Mouse (Mus musculus) MEL-GATA-1-ER (cell line): Measurements from ENCODE around the gene Lingo1.

Source experiments
- DNase-seq: peaks from one replicate; pipeline ENCODE4 v3.0.0-alpha.2; 2012; ENCODE audit warnings: low read depth; ENCODE audit errors: extremely low read depth

Lingo1 gene

GRCm38 (mm10) chr9:56727703-56728684 is 68.3 kb downstream of the Lingo1 start:
- no peak for DNase-seq

GRCm38 (mm10) chr9:56725814-56726213 is 70.5 kb downstream of the Lingo1 start:
- DNase-seq, result no peak

DNA sequence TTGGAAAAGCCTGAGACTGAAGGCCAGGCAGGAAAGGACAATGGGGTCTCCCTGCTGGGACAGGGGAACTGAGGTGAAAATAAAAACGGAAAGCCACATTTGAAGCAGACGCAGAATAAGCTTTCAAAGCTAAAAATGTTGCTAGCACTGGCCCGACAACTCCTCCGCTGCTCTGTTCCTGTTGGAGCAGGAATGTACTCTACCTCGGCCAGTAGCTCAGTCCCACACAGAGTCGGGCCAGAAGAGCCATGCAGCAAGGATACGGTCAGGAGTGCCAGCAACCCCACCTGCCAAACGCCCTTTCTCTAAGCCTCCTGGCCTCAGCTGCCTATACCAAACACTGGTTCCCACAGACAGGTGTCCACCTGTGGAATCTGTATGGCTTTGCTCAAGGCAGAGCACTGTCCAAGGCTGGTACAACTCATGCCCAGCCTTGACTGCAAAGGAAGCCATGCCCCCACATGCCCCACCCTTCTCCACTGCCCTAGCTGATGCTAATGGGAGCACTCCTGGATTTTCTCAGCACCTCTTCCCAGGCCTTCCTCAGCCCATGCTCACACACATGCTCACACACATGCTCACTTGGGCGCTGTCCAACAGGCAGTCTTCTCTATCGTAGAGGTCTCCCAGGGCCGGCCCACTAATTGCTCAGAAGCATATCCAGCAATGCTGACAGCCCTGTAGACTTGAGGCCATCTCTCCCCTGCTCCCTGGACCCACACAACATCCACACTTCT is 74.0 kb downstream of the Lingo1 start:
- DNase-seq, result no peak

- no peak for DNase-seq
These were observed 77.3 kb downstream of the Lingo1 start for GRCm38 (mm10) chr9:56718984-56719383.

GRCm38 (mm10) chr9:56716565-56716964 is 79.7 kb downstream of the Lingo1 start:
- no peak for DNase-seq

DNA sequence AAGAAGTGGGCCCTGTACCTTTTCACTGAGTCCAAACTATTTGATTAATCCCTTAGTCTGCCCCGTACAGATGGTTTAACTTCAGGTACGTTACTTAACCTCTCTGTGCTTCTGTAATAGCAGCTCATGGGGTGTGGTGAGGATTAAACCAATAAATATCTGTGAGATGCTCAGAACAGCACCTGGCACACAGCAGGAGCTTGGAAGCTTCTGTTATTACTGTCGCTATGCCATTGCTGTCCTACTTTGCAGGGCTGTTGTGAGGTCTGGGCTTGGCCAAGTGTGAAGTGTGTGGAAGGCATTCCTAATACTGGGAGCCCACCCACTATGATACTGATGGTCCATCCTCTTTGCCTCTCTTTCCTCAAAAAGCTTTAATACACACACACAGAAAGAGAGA is 80.2 kb downstream of the Lingo1 start:
- no peak for DNase-seq

DNA sequence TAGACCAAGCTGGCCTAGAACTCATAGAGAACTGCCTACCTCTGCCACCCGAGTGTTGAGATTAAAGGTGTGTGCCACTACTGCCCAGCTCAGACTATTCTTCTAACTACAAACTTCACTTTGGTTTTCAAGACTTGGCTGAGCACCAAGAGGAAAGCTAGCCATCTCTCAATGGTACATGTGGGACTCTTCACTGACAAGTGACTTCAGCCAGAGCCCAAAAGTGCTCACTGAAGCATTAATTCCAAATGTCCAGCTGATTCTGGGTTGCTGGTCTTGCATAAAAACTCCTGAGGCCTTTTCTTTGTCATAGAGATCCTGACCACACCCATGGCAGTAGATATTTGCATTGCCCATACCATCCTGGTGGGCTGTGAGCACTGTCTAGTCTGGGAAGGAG is 81.9 kb downstream of the Lingo1 start:
- DNase-seq, result no peak

- DNase-seq, result no peak
These were observed 83.5 kb downstream of the Lingo1 start for GRCm38 (mm10) chr9:56712667-56713369.

DNA sequence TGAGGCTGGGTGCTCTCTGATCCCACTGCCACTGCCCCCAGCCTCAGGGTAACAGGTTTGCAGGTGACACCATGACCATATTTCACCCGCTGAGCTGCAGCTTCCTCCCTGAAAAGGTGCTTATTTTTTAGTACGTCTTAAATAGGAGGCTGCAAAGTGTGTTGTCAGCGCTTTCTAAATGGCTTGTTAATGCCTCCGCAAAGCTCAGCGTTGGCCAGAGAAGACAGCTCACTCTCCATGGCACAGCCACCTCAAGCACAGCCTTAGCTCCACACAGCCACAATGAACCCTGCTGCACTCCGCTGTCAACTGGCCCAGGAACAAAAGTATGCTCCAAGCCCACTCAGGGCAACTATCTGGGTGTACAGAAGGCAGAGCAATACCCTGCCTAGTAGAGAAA is 85.3 kb downstream of the Lingo1 start:
- DNase-seq, result no peak

GRCm38 (mm10) chr9:56706482-56707085 is 89.7 kb downstream of the Lingo1 start:
- no peak for DNase-seq

GRCm38 (mm10) chr9:56701394-56701793 is 94.9 kb downstream of the Lingo1 start:
- DNase-seq, result no peak

- DNase-seq, result no peak
These were observed 95.4 kb downstream of the Lingo1 start for GRCm38 (mm10) chr9:56700866-56701265.

DNA sequence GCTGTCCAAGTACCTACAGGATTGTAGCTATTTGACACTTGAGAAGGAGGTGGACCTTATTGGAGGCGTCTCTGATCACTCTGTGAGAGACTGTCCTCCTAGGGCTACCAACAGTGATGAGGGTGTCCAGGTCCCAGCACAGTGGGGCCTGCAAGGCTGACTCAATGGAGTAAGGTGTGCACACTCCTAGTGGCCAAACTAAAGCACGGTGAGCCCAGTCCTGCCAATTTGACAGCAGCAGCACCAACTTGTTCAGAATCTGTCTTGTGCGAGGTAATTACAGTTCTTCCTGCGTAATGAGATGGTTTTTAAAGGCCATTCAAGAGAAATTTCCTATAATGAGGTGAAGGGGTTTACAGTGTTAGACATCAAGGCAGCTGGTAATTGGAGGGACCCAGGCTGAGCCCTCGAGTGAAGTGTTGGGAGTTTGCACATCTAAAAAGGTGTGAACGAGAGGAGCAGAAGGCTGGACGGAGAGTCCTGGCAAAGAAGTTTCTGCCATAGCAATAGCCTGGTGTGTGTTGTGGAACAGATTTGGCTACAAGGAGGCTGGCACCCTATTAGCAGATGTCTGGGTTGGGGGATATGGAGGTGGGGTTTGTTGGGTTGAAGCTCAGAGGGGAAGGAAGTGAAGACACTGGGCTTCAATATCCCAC is 97.4 kb downstream of the Lingo1 start:
- DNase-seq, result no peak

DNA sequence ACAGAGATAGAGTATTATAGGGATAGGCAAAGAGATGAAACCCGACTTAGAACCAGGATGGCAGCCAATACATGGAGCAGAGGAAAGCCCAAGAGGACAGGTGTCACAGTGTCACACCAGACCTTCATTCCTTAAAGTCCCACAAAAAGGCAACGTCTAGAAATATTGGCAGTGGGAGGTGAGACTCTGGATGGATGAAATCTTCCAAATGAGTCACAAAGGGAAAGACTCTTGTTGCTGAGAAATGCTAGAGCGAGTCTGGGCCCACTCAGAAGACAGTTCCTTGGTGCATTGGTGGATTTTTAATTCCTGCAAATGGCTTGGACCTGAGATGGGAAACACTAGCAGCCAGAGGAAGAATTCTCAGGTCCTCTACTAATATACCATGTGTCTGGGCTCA is 102.2 kb downstream of the Lingo1 start:
- DNase-seq, result no peak

- no peak for DNase-seq
These were observed 105.0 kb downstream of the Lingo1 start for GRCm38 (mm10) chr9:56691226-56691625.

GRCm38 (mm10) chr9:56690679-56691078 is 105.6 kb downstream of the Lingo1 start:
- DNase-seq, result no peak

DNA sequence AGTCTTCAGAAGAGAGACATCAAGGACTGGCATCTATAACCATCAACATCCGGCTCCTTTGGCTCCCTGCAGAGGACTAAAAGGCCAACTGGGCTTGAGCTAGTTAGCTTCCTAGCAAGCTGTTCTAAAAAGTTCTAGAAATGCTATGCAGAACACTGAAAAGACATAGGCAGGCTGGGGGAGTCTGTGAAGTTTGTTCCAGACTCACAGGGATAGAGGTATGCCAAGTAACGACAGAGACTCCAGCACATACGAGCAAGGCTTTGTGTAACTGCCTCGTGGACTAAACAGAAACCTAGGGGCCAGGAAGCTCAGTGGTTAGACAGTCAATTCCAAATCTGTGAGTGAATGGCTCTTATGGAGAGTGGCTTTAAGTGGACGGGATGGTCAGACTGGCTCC is 108.8 kb downstream of the Lingo1 start:
- no peak for DNase-seq

- DNase-seq, result no peak
These were observed 109.2 kb downstream of the Lingo1 start for GRCm38 (mm10) chr9:56687145-56687477.

DNA sequence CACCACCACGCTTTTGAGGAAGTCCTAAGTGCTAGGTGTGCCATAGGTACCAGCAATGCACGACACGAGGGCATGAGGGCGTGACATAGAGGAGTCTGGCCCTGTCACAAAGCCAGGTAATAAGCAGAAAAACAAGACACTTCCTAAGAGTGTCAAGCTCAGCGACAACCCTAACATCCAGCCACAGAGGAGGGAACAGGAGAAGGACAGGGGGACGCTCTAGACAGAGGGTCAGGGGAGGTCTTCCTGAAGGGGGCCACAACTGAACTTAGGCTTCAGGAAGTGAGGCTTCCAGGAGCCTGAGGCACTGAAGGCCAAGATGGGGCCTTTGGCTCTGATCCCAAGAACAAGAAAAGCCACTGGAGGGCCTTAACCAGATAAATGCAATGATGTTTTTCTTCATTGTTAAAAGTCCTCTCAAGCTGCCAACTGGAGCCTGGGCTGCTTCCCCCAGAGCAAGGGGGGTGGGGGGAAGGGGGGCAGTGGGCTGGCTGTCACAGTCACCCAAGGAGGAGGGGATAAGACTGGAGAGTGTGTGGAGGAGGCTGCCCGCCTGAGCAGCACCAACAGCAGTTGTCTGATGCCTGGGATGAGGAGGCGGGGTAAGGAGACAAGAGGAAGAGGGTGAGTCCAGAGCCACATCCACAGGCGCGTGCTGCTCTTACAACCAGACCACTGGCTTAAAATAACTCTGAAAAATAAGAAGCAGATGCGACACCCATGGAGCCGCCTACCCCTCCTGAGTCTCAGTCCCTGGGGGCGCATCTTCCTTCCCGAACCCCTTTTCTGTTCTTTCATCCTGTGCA is 109.7 kb downstream of the Lingo1 start:
- DNase-seq, result no peak

GRCm38 (mm10) chr9:56682826-56683225 is 113.4 kb downstream of the Lingo1 start:
- no peak for DNase-seq
